Mouse (Mus musculus): ENCODE results near the gene Slc12a4. TPM values are rescaled to one million over a fixed set of nuclear protein-coding genes. Genes with fewer than 3 reads are reported as not detected.
A peak's percentile ranks its signal among the peaks of the same experiment; 100 is the strongest.

Slc12a4 gene
- polyA plus RNA-seq, 1 experiment from 2014 or later, result 33.4 TPM

DNA sequence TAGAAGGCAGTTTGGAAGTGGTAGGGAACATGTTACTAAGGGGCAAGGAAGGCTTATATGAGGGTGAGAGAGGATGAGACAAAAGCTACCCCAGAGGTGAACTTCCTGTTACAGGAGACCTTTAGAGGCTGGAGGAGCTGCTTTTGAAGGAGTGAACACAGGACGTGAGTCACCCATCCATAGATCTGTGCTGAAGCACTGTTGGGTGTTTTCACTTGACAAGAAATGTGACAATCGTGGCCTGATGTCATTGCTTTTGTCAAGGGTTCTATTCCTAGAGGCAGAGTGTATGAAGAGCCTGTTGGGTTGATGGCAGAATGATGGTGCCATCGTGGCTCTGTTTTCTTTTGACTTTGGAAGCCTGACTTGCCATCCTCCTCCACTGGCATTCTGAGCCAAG is 46.5 kb downstream of the Slc12a4 start:
- Histone ChIP-seq H3K4me2 (no peak overlapping the region), H3K27me3 (replicated peaks) (no peaks in the 10 kb centered on the region), H3K9me3 (no peaks in the 10 kb centered on the region), H3K9ac (no peak overlapping the region), H3K27ac (no peak overlapping the region), H3K4me3 (replicated peaks) (no peak overlapping the region), H3K4me1 (no peaks in the 10 kb centered on the region), H3K36me3 (no peaks in the 10 kb centered on the region; the same call in none of the 2 replicates)
- ATAC-seq (ENCODE audit: insufficient read depth, low FRiP score, low read depth), result no peak
- WGBS, result 79% methylated on average over 3 of the region's 3 CpGs

DNA sequence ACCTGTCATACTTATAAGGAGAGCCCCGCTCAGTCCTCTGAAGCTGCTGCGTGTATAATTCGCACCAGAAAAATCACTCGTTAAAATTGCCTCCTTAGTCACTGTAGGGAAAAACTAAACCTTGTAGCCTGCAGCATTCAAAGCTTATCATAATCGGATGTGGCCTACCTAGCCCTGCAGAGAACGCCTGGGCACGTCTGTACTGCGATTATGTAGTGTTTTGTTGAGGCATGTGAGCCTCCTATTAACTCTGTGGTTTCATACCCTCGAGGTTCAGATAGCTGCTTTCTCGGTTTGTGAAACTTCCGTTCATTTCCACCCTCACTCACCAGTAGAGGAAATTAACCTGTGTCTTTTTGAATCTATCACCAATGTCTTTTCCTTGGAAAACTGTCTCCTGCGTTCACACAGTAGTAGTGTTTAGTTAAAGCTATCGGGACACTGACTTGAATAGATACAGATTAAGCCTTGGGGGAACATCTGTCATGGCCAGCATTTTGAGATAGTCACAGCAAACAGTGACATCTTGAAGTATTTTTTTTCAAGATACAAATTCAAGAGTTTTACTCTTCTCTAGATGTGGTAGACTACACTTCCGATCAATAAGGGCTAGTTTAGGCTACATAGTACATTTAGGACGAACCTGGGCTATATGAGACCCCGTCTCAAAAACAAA is 64.8 kb downstream of the Slc12a4 start:
- WGBS, result 29% methylated on average over 16 of the region's 16 CpGs
- Histone ChIP-seq H3K4me3 (replicated peaks) (peak overlapping the region; percentile 99), H3K27ac (peak overlapping the region; percentile 92), H3K9me3 (no peaks in the 10 kb centered on the region), H3K4me2 (peak overlapping the region; percentile 82), H3K4me1 (peaks cover 9% of the 10 kb centered on the region), H3K27me3 (replicated peaks) (no peaks in the 10 kb centered on the region), H3K36me3 (no peaks in the 10 kb centered on the region), H3K9ac (peak overlapping the region; percentile 99)
- ATAC-seq (ENCODE audit: insufficient read depth, low FRiP score, low read depth), result no peak

DNA sequence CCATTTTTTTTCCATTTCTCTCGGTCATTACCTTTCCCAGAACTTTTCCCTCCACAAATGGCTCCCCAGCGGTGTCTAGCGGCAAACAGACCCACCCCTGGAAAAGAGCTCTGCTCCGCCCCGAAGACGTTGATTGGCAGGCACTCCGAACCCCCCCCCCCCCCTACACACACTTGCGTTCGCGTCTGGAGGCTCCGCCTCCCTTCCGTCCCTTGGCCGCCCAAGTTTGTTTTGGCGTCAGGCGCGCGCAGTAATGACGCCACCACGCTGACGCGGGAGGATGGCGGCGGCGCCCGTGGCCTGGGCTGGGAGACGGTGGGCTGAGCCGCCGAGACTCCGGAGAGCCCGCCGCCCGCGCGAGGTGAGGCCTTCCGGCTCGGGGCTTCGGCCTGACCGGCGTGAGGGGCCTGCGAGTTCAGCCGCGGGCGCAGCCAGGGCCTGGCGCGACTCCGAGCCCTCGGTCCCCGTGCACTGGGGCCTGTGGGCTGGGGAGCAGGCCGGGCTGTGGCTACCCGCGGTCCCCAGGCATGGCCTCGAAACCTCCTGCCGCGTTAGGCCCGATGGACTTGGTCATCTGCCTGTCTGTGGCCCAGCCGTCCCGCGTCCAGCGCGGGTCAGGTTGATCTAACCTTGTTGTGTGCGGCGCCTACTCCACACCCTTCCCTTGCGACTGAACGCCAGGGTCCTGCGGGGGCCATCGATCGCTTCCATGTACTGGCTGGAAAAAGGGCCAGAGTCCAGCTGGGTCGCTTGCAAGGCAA is 65.5 kb downstream of the Slc12a4 start, which contains the start of gene Pskh1:
Gene Pskh1, plus strand, starts transcription at position 262 of the 761 bp plus-strand sequence.
- ATAC-seq (ENCODE audit: insufficient read depth, low FRiP score, low read depth), result peak; percentile 96
- Histone ChIP-seq H3K9me3 (no peaks in the 10 kb centered on the region), H3K4me1 (peaks cover 9% of the 10 kb centered on the region), H3K36me3 (no peaks in the 10 kb centered on the region), H3K4me3 (replicated peaks) (peak within 1 kb of the TSS; percentile 99), H3K9ac (peak within 1 kb of the TSS; percentile 99), H3K27ac (peak within 1 kb of the TSS; percentile 92), H3K27me3 (replicated peaks) (no peaks in the 10 kb centered on the region), H3K4me2 (peak within 1 kb of the TSS; percentile 82)
- WGBS, result under 1% methylated on average over 67 of the region's 68 CpGs

DNA sequence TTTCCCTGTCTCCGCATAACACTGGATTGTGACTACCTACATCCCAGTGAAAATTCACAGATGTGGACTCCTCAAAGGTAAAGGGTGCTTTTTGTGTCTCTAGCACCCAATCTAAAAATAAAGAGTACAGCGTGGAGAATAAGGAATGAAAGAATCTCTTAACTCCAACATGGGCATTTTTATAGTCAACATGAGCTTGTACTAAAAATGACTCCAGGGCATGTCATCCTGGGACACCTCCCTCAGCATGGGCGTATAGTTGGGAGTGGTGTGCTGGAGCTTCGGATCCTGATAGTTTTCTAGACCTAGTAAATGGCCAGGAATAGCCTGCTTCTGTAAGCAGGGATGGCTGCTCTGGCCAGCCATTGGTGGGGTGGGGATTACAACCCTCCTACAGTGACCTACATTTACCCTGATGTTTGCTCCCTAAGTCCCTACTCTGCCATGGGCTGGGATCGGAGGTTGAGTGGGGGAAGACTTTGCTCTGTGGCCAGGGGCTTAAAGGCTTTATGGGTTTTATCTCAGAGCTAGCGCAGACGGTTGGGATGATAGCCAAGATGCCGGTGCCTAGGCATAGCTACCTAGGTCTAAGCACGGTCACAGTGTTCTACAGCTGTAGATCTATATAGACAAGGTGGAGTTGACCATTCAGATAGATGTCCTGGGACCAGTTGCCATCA is 68.0 kb downstream of the Slc12a4 start:
- no peak for ATAC-seq (ENCODE audit: insufficient read depth, low FRiP score, low read depth)

More for the DNA sequence above, 68.0 kb downstream of the Slc12a4 start:
- Histone ChIP-seq H3K27ac (no peak overlapping the region), H3K4me2 (no peak overlapping the region), H3K27me3 (replicated peaks) (no peaks in the 10 kb centered on the region), H3K4me1 (peaks cover 12% of the 10 kb centered on the region), H3K9me3 (no peaks in the 10 kb centered on the region), H3K9ac (no peak overlapping the region), H3K36me3 (0 out of 2 replicates have a peak, but pooled peaks cover 3% of the 10 kb centered on the region), H3K4me3 (replicated peaks) (no peak overlapping the region)
- 78% methylated on average over 9 of the region's 9 CpGs for WGBS

Small RNA genes lying within 50 kb of the gene (microRNA-seq; reads per million reads assigned to microRNA genes)
- not detected for gene Mir7074

Other genes with a start within 250 kb of the Slc12a4 start
- 16.0 and 16.2 TPM in 2 replicates for gene Gfod2, start 207.4 kb downstream of the Slc12a4 start, polyA plus RNA-seq (2015; fragmentation: Nextera tagmentation; extraction: Ambion mirVana)
- gene Ranbp10, start 138.7 kb downstream of the Slc12a4 start, polyA plus RNA-seq (2015; fragmentation: Nextera tagmentation; extraction: Ambion mirVana), result 13.1 and 13.4 TPM in 2 replicates
- not detected in 2 replicates for gene Tsnaxip1, start 138.4 kb downstream of the Slc12a4 start, polyA plus RNA-seq (2015; fragmentation: Nextera tagmentation; extraction: Ambion mirVana)
- gene Cenpt, start 112.8 kb downstream of the Slc12a4 start, polyA plus RNA-seq (2015; fragmentation: Nextera tagmentation; extraction: Ambion mirVana), result 38.0 and 41.2 TPM in 2 replicates
- gene Thap11, start 111.0 kb downstream of the Slc12a4 start, polyA plus RNA-seq (2015; fragmentation: Nextera tagmentation; extraction: Ambion mirVana), result 61.6 and 63.3 TPM in 2 replicates
- 151 and 214 TPM in 2 replicates for gene Nutf2, start 105.5 kb downstream of the Slc12a4 start, polyA plus RNA-seq (2015; fragmentation: Nextera tagmentation; extraction: Ambion mirVana)
- gene Edc4, start 85.2 kb downstream of the Slc12a4 start, polyA plus RNA-seq (2015; fragmentation: Nextera tagmentation; extraction: Ambion mirVana), result 35.7 and 41.9 TPM in 2 replicates
- gene Nrn1l, start 72.5 kb downstream of the Slc12a4 start, polyA plus RNA-seq (2015; fragmentation: Nextera tagmentation; extraction: Ambion mirVana), result 0.31 and 0.63 TPM in 2 replicates
- gene Pskh1, start 65.7 kb downstream of the Slc12a4 start, polyA plus RNA-seq (2015; fragmentation: Nextera tagmentation; extraction: Ambion mirVana), result 28.7 and 30.7 TPM in 2 replicates
- gene Ctrl, start 32.2 kb downstream of the Slc12a4 start, polyA plus RNA-seq (2015; fragmentation: Nextera tagmentation; extraction: Ambion mirVana), result 1.9 and 3.8 TPM in 2 replicates
- 61.2 and 61.4 TPM in 2 replicates for gene Psmb10, start 27.7 kb downstream of the Slc12a4 start, polyA plus RNA-seq (2015; fragmentation: Nextera tagmentation; extraction: Ambion mirVana)
- gene Lcat, start 22.7 kb downstream of the Slc12a4 start, polyA plus RNA-seq (2015; fragmentation: Nextera tagmentation; extraction: Ambion mirVana), result 2.9 and 5.8 TPM in 2 replicates
- gene Dpep3, start 13.3 kb upstream of the Slc12a4 start, polyA plus RNA-seq (2015; fragmentation: Nextera tagmentation; extraction: Ambion mirVana), result not detected in 2 replicates
- 17.6 and 21.2 TPM in 2 replicates for gene Dus2, start 25.2 kb upstream of the Slc12a4 start, polyA plus RNA-seq (2015; fragmentation: Nextera tagmentation; extraction: Ambion mirVana)
- gene Dpep2nb, start 39.9 kb upstream of the Slc12a4 start, polyA plus RNA-seq (2015; fragmentation: Nextera tagmentation; extraction: Ambion mirVana), result not detected in 2 replicates
- gene Ddx28, start 45.8 kb upstream of the Slc12a4 start, polyA plus RNA-seq (2015; fragmentation: Nextera tagmentation; extraction: Ambion mirVana), result 14.9 and 15.3 TPM in 2 replicates
- 7.8 TPM in 2 replicates for gene Nfatc3, start 92.7 kb upstream of the Slc12a4 start, polyA plus RNA-seq (2015; fragmentation: Nextera tagmentation; extraction: Ambion mirVana)
- gene Esrp2, start 170.9 kb upstream of the Slc12a4 start, polyA plus RNA-seq (2015; fragmentation: Nextera tagmentation; extraction: Ambion mirVana), result 45.8 and 46.1 TPM in 2 replicates
- 11.9 and 12.3 TPM in 2 replicates for gene Pla2g15, start 184.3 kb upstream of the Slc12a4 start, polyA plus RNA-seq (2015; fragmentation: Nextera tagmentation; extraction: Ambion mirVana)
- gene Slc7a6, start 202.8 kb upstream of the Slc12a4 start, polyA plus RNA-seq (2015; fragmentation: Nextera tagmentation; extraction: Ambion mirVana), result 39.8 and 47.3 TPM in 2 replicates
- 32.0 and 35.4 TPM in 2 replicates for gene Slc7a6os, start 244.8 kb upstream of the Slc12a4 start, polyA plus RNA-seq (2015; fragmentation: Nextera tagmentation; extraction: Ambion mirVana)
- 42.2 and 46.3 TPM in 2 replicates for gene Prmt7, start 244.8 kb upstream of the Slc12a4 start, polyA plus RNA-seq (2015; fragmentation: Nextera tagmentation; extraction: Ambion mirVana)

All from stomach, embryonic 15.5 days (tissue).